Mouse (Mus musculus) liver, embryonic 11.5 days (tissue): Measurements from ENCODE around the gene Gjc3. TPM values are rescaled to one million over a fixed set of nuclear protein-coding genes. Genes with fewer than 3 reads are reported as not detected.

Experiments
- ATAC-seq: fragments of 200-750 bp; cut with Nextera tagmentation; replicated peaks from 2 replicates; pipeline ENCODE4 v1.8.0; 2017; ENCODE audit warnings: moderate number of reproducible peaks, mild to moderate bottlenecking, moderate TSS enrichment, moderate library complexity; ENCODE audit not compliant: low FRiP score
- DNase-seq: peaks from one replicate; pipeline ENCODE4 v3.0.0-alpha.2; 2017; ENCODE audit warnings: low spot score
- H3K27ac ChIP-seq: fragments of 300-500 bp; sonication (generic); 2 replicates; pipeline ENCODE4 v1.5.1; 2014; ENCODE audit warnings: mild to moderate bottlenecking, low read depth, low read length, control low read depth
- H3K27me3 ChIP-seq: fragments of 300-500 bp; sonication (generic); replicated peaks from 2 replicates; pipeline ENCODE4 v1.6.1; 2014; ENCODE audit warnings: low read length, mixed read lengths; ENCODE audit not compliant: control insufficient read depth, insufficient read depth
- H3K36me3 ChIP-seq: fragments of 300-500 bp; sonication (generic); 2 replicates; pipeline ENCODE4 v1.6.1; 2014; ENCODE audit warnings: mild to moderate bottlenecking, low read length, moderate library complexity, mixed read lengths; ENCODE audit not compliant: control insufficient read depth, insufficient read depth
- H3K4me1 ChIP-seq: fragments of 300-500 bp; sonication (generic); replicated peaks from 2 replicates; pipeline ENCODE4 v1.6.1; 2014; ENCODE audit warnings: low read length, mixed read lengths; ENCODE audit not compliant: control insufficient read depth, insufficient read depth
- H3K4me2 ChIP-seq: fragments of 300-500 bp; sonication (generic); 2 replicates; pipeline ENCODE4 v1.6.1; 2014; ENCODE audit warnings: mild to moderate bottlenecking, control low read depth, moderate library complexity
- H3K4me3 ChIP-seq: fragments of 300-500 bp; sonication (generic); 2 replicates; pipeline ENCODE4 v1.5.1; 2014; ENCODE audit warnings: low read depth, low read length, control low read depth
- H3K9ac ChIP-seq: fragments of 300-500 bp; sonication (generic); 2 replicates; pipeline ENCODE4 v1.6.1; 2014; ENCODE audit warnings: low read depth, low read length, control low read depth
- H3K9me3 ChIP-seq: fragments of 300-500 bp; sonication (generic); 2 replicates; pipeline ENCODE4 v1.6.1; 2016; ENCODE audit warnings: low read length, inconsistent platforms, mixed read lengths; ENCODE audit not compliant: control insufficient read depth
- WGBS: fragments of 180-500 bp; shearing (Covaris S2); extraction: QIAGEN DNeasy Blood & Tissue Kit; methylation state at CpG from one replicate; pipeline ENCODE4 v1.1.7; 2014; 5-methylcytosine and 5-hydroxymethylcytosine counted together
- polyA plus RNA-seq: library from polyadenylated mRNA; unstranded; fragments of >200 nt; fragmentation: Nextera tagmentation; extraction: Ambion mirVana; gene quantifications from 2 replicates; pipeline ENCODE4 v1.2.1, GENCODE M21; 2014

Gjc3 gene
- polyA plus RNA-seq, 1 experiment from 2014 or later, result not detected

GRCm38 (mm10) chr5:137973738-137974137 is 10.8 kb upstream of the Gjc3 start:
- H3K9ac ChIP-seq, result no peak overlapping the region
- 46% methylated on average over 3 of the region's 3 CpGs for WGBS
- DNase-seq, result no peak
- no peaks in the 10 kb centered on the region for H3K4me1 ChIP-seq
- no peak overlapping the region for H3K4me2 ChIP-seq
- H3K27ac ChIP-seq, result no peak overlapping the region
- no peaks in the 10 kb centered on the region for H3K36me3 ChIP-seq
- no peak for ATAC-seq
- H3K9me3 ChIP-seq, result no peaks in the 10 kb centered on the region
- H3K27me3 ChIP-seq, result no peaks in the 10 kb centered on the region
- H3K4me3 ChIP-seq, result no peak overlapping the region

GRCm38 (mm10) chr5:137973161-137973560 is 10.3 kb upstream of the Gjc3 start:
- 63% methylated on average over 2 of the region's 2 CpGs for WGBS

GRCm38 (mm10) chr5:137966492-137966891 is 3.6 kb upstream of the Gjc3 start:
- H3K4me1 ChIP-seq, result no peaks in the 10 kb centered on the region
- H3K27ac ChIP-seq, result no peak overlapping the region
- no peak overlapping the region for H3K9ac ChIP-seq
- no peaks in the 10 kb centered on the region for H3K9me3 ChIP-seq
- ATAC-seq, result no peak
- DNase-seq, result no peak
- H3K36me3 ChIP-seq, result no peaks in the 10 kb centered on the region
- no peak overlapping the region for H3K4me3 ChIP-seq
- no peaks in the 10 kb centered on the region for H3K27me3 ChIP-seq
- no peak overlapping the region for H3K4me2 ChIP-seq

More at GRCm38 (mm10) chr5:137973161-137973560, 10.3 kb upstream of the Gjc3 start:
- Histone ChIP-seq H3K4me1 (no peaks in the 10 kb centered on the region), H3K27ac (no peak overlapping the region), H3K9me3 (no peaks in the 10 kb centered on the region), H3K27me3 (no peaks in the 10 kb centered on the region), H3K4me2 (no peak overlapping the region), H3K4me3 (no peak overlapping the region), H3K9ac (no peak overlapping the region), H3K36me3 (no peaks in the 10 kb centered on the region)
- ATAC-seq (no peak), DNase-seq (no peak)

GRCm38 (mm10) chr5:137956404-137956803 is 6.5 kb downstream of the Gjc3 start:
- H3K27ac ChIP-seq, result no peak overlapping the region
- no peak overlapping the region for H3K4me3 ChIP-seq
- WGBS, result 84% methylated on average over 3 of the region's 3 CpGs
- H3K9ac ChIP-seq, result no peak overlapping the region
- no peaks in the 10 kb centered on the region for H3K36me3 ChIP-seq
- DNase-seq, result no peak
- no peaks in the 10 kb centered on the region for H3K27me3 ChIP-seq
- H3K4me2 ChIP-seq, result no peak overlapping the region
- H3K9me3 ChIP-seq, result no peaks in the 10 kb centered on the region
- ATAC-seq, result no peak
- no peaks in the 10 kb centered on the region for H3K4me1 ChIP-seq

- ATAC-seq (no peak), DNase-seq (no peak)
- Histone ChIP-seq H3K4me2 (no peak overlapping the region), H3K4me1 (no peaks in the 10 kb centered on the region), H3K9ac (no peak overlapping the region), H3K36me3 (no peaks in the 10 kb centered on the region), H3K4me3 (no peak overlapping the region), H3K27me3 (no peaks in the 10 kb centered on the region), H3K9me3 (no peaks in the 10 kb centered on the region), H3K27ac (no peak overlapping the region)
- 27% methylated on average over 6 of the region's 6 CpGs for WGBS
Measured at GRCm38 (mm10) chr5:137951218-137951617, 11.7 kb downstream of the Gjc3 start.

- no peaks in the 10 kb centered on the region for H3K27me3 ChIP-seq
- ATAC-seq (no peak), DNase-seq (no peak)
- no peak overlapping the region for H3K9ac ChIP-seq
- H3K4me2 ChIP-seq, result no peak overlapping the region
- no peaks in the 10 kb centered on the region for H3K9me3 ChIP-seq
- no peak overlapping the region for H3K4me3 ChIP-seq
- H3K36me3 ChIP-seq, result no peaks in the 10 kb centered on the region
- H3K4me1 ChIP-seq, result no peaks in the 10 kb centered on the region
- no peak overlapping the region for H3K27ac ChIP-seq
Measured at GRCm38 (mm10) chr5:137947303-137947702, 15.6 kb downstream of the Gjc3 start.

GRCm38 (mm10) chr5:137943133-137943532 is 19.8 kb downstream of the Gjc3 start:
- H3K4me2 ChIP-seq, result no peak overlapping the region
- H3K36me3 ChIP-seq, result no peaks in the 10 kb centered on the region
- no peak overlapping the region for H3K27ac ChIP-seq
- no peak overlapping the region for H3K9ac ChIP-seq
- no peaks in the 10 kb centered on the region for H3K27me3 ChIP-seq
- 66% methylated on average over 1 of the region's 1 CpGs for WGBS
- no peak overlapping the region for H3K4me3 ChIP-seq
- no peak for ATAC-seq
- H3K9me3 ChIP-seq, result no peaks in the 10 kb centered on the region
- no peak for DNase-seq
- H3K4me1 ChIP-seq, result no peaks in the 10 kb centered on the region

- H3K36me3 ChIP-seq, result no peaks in the 10 kb centered on the region
- ATAC-seq, result no peak
Measured at GRCm38 (mm10) chr5:137940948-137941347, 21.9 kb downstream of the Gjc3 start.

GRCm38 (mm10) chr5:137937238-137937637 is 25.7 kb downstream of the Gjc3 start:
- H3K4me3 ChIP-seq, result no peak overlapping the region
- WGBS, result 56% methylated on average over 4 of the region's 4 CpGs

More at GRCm38 (mm10) chr5:137940948-137941347, 21.9 kb downstream of the Gjc3 start:
- no peak overlapping the region for H3K9ac ChIP-seq
- H3K4me1 ChIP-seq, result no peaks in the 10 kb centered on the region
- no peaks in the 10 kb centered on the region for H3K27me3 ChIP-seq
- H3K4me2 ChIP-seq, result no peak overlapping the region
- no peak for DNase-seq
- H3K27ac ChIP-seq, result no peak overlapping the region
- no peak overlapping the region for H3K4me3 ChIP-seq
- H3K9me3 ChIP-seq, result no peaks in the 10 kb centered on the region
- 81% methylated on average over 4 of the region's 4 CpGs for WGBS

More at GRCm38 (mm10) chr5:137937238-137937637, 25.7 kb downstream of the Gjc3 start:
- Histone ChIP-seq H3K27ac (no peak overlapping the region), H3K4me2 (no peak overlapping the region), H3K4me1 (no peaks in the 10 kb centered on the region), H3K9me3 (no peaks in the 10 kb centered on the region), H3K27me3 (no peaks in the 10 kb centered on the region), H3K9ac (no peak overlapping the region), H3K36me3 (no peaks in the 10 kb centered on the region)
- DNase-seq (no peak), ATAC-seq (no peak)
